21 mouse cellular contexts compared by ENCODE assay signal in the genomic region with DNA sequence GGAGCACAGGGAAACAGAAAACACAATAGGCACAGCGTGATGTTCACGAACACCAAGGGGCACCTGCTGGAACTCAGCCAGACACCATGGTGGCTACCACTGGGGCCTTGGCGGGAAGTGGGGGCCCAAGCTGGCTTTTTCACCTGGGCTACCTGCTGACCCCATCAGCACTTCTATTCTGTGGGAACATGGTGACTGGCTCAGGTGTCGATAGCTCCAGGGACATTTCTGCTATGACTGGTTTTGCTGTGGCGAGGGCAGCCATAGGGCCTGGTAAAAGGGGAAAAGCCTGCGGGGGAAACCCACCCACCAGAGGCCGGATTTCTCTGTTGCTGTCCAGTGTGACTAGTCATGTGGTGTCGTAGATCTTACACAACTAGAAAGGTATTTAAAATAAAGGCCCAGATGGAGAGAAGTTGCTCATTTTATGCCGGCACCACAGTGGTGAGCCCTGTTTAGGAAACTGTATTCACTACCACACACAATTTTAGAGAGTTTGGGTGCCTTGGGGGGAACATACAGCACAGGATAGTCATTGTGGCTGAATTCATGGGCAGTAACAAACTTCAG. TPM values are rescaled to one million over a fixed set of nuclear protein-coding genes. Genes with fewer than 3 reads are reported as not detected.
DNase-seq lines count a peak whose midpoint lies in the region; ATAC-seq lines count a peak whose summit lies in the region.
"Had no signal": no experiment of that assay in that cellular context is flagged by ENCODE, and none has a peak within 500 bp of the region (broad histone marks: within the 10 kb centered on the region; RNA-seq: fewer than 3 reads in every experiment).

No protein-coding gene starts in this region.

- H3K4me1 ChIP-seq in hindbrain, embryonic 16.5 days (ENCODE audit: control insufficient read depth, insufficient read depth, low read depth, low read length): no peaks in the 10 kb centered on the region
- H3K4me1 ChIP-seq: forebrain, embryonic 15.5 days had no signal

- no peak overlapping the region for H3K27ac ChIP-seq in hindbrain, embryonic 16.5 days (ENCODE audit: low read depth, low read length)
- H3K27ac ChIP-seq: embryonic facial prominence, embryonic 10.5 days; embryonic facial prominence, embryonic 12.5 days; forebrain, embryonic 13.5 days; forebrain, embryonic 15.5 days had no signal

- no peak overlapping the region for H3K9ac ChIP-seq in hindbrain, embryonic 16.5 days (ENCODE audit: low read depth, low read length)
- H3K9ac ChIP-seq: embryonic facial prominence, embryonic 12.5 days; forebrain, embryonic 13.5 days; forebrain, embryonic 15.5 days; forebrain, postnatal 0 days had no signal

- whole genome bisulfite sequencing in hindbrain, embryonic 16.5 days: 89% methylated on average over 9 of the region's 9 CpGs

- no peaks in the 10 kb centered on the region for H3K9me3 ChIP-seq in hindbrain, embryonic 16.5 days (ENCODE audit: control insufficient read depth, low read length)
- H3K9me3 ChIP-seq: embryonic facial prominence, embryonic 10.5 days; embryonic facial prominence, embryonic 12.5 days; forebrain, embryonic 13.5 days; forebrain, embryonic 15.5 days; G1E had no signal

- H3K4me2 ChIP-seq in hindbrain, embryonic 16.5 days (ENCODE audit: low read length): no peak overlapping the region
- H3K4me2 ChIP-seq: embryonic facial prominence, embryonic 12.5 days; forebrain, embryonic 13.5 days; forebrain, embryonic 15.5 days had no signal

- peak; percentile 6 to 14 for DNase-seq in spleen, adult 18-20 months
- DNase-seq in spleen, postnatal 4 days (ENCODE audit: low spot score in 2 of 2): no peak
- peak; percentile 80 for DNase-seq in A20 (ENCODE audit: low read depth, low spot score)
- peak; percentile 16 to 17 for DNase-seq in B cell, adult 2 months
- DNase-seq in splenic B cell, adult 2 months (ENCODE audit: low read depth, low spot score): peak; percentile 3
- DNase-seq in adrenal gland, postnatal 10 days: no peak
- DNase-seq: adrenal gland, adult 8-10 months; adrenal gland, postnatal 25 days; cerebellum, adult 11 months; cerebellum, adult 18-20 months; cerebellum, adult 8-10 months; cerebellum, adult 9-11 months; forebrain, postnatal 0 days had no signal

- ATAC-seq in hindbrain, embryonic 16.5 days: no peak
- ATAC-seq: activated CD4-positive, CD25-positive, alpha-beta regulatory T cell, adult 4 months; forebrain, embryonic 13.5 days; forebrain, embryonic 15.5 days; forebrain, postnatal 0 days; Patski had no signal

- H3K4me3 ChIP-seq in hindbrain, embryonic 16.5 days (ENCODE audit: low read length): no peak overlapping the region
- H3K4me3 ChIP-seq: embryonic facial prominence, embryonic 10.5 days; embryonic facial prominence, embryonic 12.5 days; forebrain, embryonic 13.5 days; forebrain, embryonic 15.5 days had no signal

- no peaks in the 10 kb centered on the region for H3K27me3 ChIP-seq in splenic B cell, adult 2 months (ENCODE audit: control insufficient read depth, insufficient read depth, low read length, poor library complexity, severe bottlenecking)
- H3K27me3 ChIP-seq in hindbrain, embryonic 16.5 days (replicated peaks; ENCODE audit: control insufficient read depth, insufficient read depth, low read length): no peaks in the 10 kb centered on the region
- H3K27me3 ChIP-seq: embryonic facial prominence, embryonic 12.5 days; forebrain, embryonic 13.5 days; forebrain, embryonic 15.5 days; Patski had no signal

- H3K36me3 ChIP-seq in splenic B cell, adult 2 months (ENCODE audit: control insufficient read depth, insufficient read depth, low read length, poor library complexity, severe bottlenecking): no peaks in the 10 kb centered on the region
- peaks cover 6% of the 10 kb centered on the region; the same call in 1 of the 2 replicates for H3K36me3 ChIP-seq in hindbrain, embryonic 16.5 days (ENCODE audit: control insufficient read depth, insufficient read depth, low read length)
- H3K36me3 ChIP-seq: embryonic facial prominence, embryonic 12.5 days; G1E had no signal

RNA-seq across cellular contexts. Expression of gene Hmgn3, which starts 35.3 kb away (rescaled TPM):
- 10 to 100 TPM; 55.5 to 82.5 TPM for total RNA-seq in adrenal gland, postnatal 10 days (2021)
- 171 and 201 TPM in 2 replicates for polyA plus RNA-seq in hindbrain, embryonic 16.5 days (2015; fragmentation: Nextera tagmentation; extraction: Ambion mirVana)
- polyA plus RNA-seq: G1E had no signal

Comparison
In these comparisons a context has a peak if more than half of its experiments do, and no peak if none do; other contexts are left out.
1. DNase-seq: peak in spleen, adult 18-20 months (2 of 2), A20 (single experiment), B cell, adult 2 months (2 of 2) and splenic B cell, adult 2 months (single experiment); none in spleen, postnatal 4 days (0 of 2) and adrenal gland, postnatal 10 days (single experiment).